Mouse (Mus musculus): ENCODE measurements at regions not wholly inside any gene's neighbourhood (a gene's known extent, or its start where the extent isn't known, plus 50 kb on each side); places are given as distances from the start of the nearest gene placed in this dataset.

- DNase-seq (peak; percentile 25), ATAC-seq (peak; percentile 70)
- Histone ChIP-seq H3K36me3 (replicated peaks; ENCODE audit: insufficient read depth, low read length) (no peaks in the 10 kb centered on the region), H3K9me3 (ENCODE audit: low read length) (no peaks in the 10 kb centered on the region), H3K4me1 (ENCODE audit: insufficient read depth) (no peaks in the 10 kb centered on the region), H3K27me3 (ENCODE audit: insufficient read depth, low read length) (no peaks in the 10 kb centered on the region), H3K27ac (ENCODE audit: low read depth) (no peak overlapping the region), H3K4me2 (ENCODE audit: low read depth, low read length) (no peak overlapping the region), H3K4me3 (ENCODE audit: low read depth, low read length) (no peak overlapping the region), H3K9ac (replicated peaks) (no peak overlapping the region)
- WGBS (ENCODE audit: insufficient replicate concordance) = 71% methylated on average over 10 of the region's 10 CpGs
- TF ChIP-seq CTCF (IDR thresholded peaks at IDR 0.05; ENCODE audit: low read depth) (no peak), EP300 (IDR thresholded peaks at IDR 0.05; ENCODE audit: low read depth) (peak; percentile 52; the same call in 1 of the 2 replicates)
These were observed 150.0 kb upstream of the Onecut1 start for GRCm38 (mm10) chr9:74711698-74712097.

DNA sequence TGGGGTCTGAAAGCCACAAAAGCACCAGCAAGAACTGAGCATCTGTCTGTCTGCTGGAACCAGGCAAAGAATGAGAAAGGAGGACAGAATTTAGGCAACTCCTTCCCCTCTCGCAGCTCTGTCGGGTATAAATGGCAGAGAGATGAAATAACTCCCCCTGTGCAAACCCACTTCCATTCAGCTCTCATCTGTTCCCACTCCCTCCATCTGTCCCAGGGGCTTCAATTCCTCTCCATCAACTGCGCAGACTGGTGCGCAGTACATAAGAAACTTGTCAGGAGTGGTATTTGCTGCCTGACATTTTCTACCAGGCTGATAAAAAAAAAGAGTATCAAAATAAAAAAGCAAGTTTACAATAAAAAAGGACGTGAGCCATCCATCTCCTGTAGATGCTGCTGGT, 129.3 kb upstream of the Onecut1 start:
- Histone ChIP-seq H3K4me2 (ENCODE audit: low read depth, low read length) (no peak overlapping the region), H3K9me3 (ENCODE audit: low read length) (no peaks in the 10 kb centered on the region), H3K9ac (replicated peaks) (no peak overlapping the region), H3K4me1 (ENCODE audit: insufficient read depth) (no peaks in the 10 kb centered on the region), H3K27me3 (ENCODE audit: insufficient read depth, low read length) (no peaks in the 10 kb centered on the region), H3K4me3 (ENCODE audit: low read depth, low read length) (no peak overlapping the region), H3K36me3 (replicated peaks; ENCODE audit: insufficient read depth, low read length) (no peaks in the 10 kb centered on the region), H3K27ac (ENCODE audit: low read depth) (no peak overlapping the region)
- TF ChIP-seq CTCF (IDR thresholded peaks at IDR 0.05; ENCODE audit: low read depth) (no peak), EP300 (IDR thresholded peaks at IDR 0.05; ENCODE audit: low read depth) (no peak)
- DNase-seq (no peak), ATAC-seq (no peak)
- WGBS (ENCODE audit: insufficient replicate concordance) = 73% methylated on average over 5 of the region's 5 CpGs

DNA sequence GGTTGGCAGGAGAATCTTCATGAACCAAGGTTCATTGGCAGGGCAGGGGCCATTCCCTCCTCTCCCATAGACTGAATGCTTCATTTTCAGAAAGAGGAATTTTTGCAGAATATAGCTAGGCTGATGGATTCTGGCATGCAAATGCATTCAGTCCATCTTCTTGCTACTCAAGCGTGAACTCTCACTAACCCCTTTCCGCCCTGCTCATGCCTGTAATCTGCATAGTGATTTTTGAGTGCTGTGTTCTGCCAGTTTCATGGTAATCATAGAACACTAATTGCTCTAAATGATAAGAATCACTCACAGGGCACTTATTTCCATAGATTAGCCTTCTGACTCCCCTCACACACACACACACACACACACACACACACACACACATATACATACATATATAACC, 119.8 kb upstream of the Onecut1 start:
- no peak overlapping the region for H3K4me3 ChIP-seq (ENCODE audit: low read depth, low read length)
- no peaks in the 10 kb centered on the region for H3K36me3 ChIP-seq (replicated peaks; ENCODE audit: insufficient read depth, low read length)
- H3K27me3 ChIP-seq (ENCODE audit: insufficient read depth, low read length) = no peaks in the 10 kb centered on the region
- no peak overlapping the region for H3K27ac ChIP-seq (ENCODE audit: low read depth)
- ATAC-seq = no peak
- no peak for TF ChIP-seq CTCF (IDR thresholded peaks at IDR 0.05; ENCODE audit: low read depth)
- TF ChIP-seq EP300 (IDR thresholded peaks at IDR 0.05; ENCODE audit: low read depth) = no peak
- no peak overlapping the region for H3K9ac ChIP-seq (replicated peaks)
- no peak for DNase-seq
- WGBS (ENCODE audit: insufficient replicate concordance) = 76% methylated on average over 2 of the region's 2 CpGs
- no peak overlapping the region for H3K4me2 ChIP-seq (ENCODE audit: low read depth, low read length)
- no peaks in the 10 kb centered on the region for H3K9me3 ChIP-seq (ENCODE audit: low read length)
- H3K4me1 ChIP-seq (ENCODE audit: insufficient read depth) = no peaks in the 10 kb centered on the region

- Histone ChIP-seq H3K36me3 (replicated peaks; ENCODE audit: insufficient read depth, low read length) (no peaks in the 10 kb centered on the region), H3K9ac (replicated peaks) (no peak overlapping the region), H3K4me3 (ENCODE audit: low read depth, low read length) (no peak overlapping the region), H3K27me3 (ENCODE audit: insufficient read depth, low read length) (no peaks in the 10 kb centered on the region), H3K4me1 (ENCODE audit: insufficient read depth) (no peaks in the 10 kb centered on the region), H3K27ac (ENCODE audit: low read depth) (no peak overlapping the region), H3K4me2 (ENCODE audit: low read depth, low read length) (no peak overlapping the region), H3K9me3 (ENCODE audit: low read length) (no peaks in the 10 kb centered on the region)
- WGBS (ENCODE audit: insufficient replicate concordance) = 60% methylated on average over 7 of the region's 7 CpGs
- DNase-seq (no peak), ATAC-seq (no peak)
- TF ChIP-seq CTCF (IDR thresholded peaks at IDR 0.05; ENCODE audit: low read depth) = no peak
- TF ChIP-seq EP300 (IDR thresholded peaks at IDR 0.05; ENCODE audit: low read depth) = no peak
These were observed 113.8 kb upstream of the Onecut1 start for GRCm38 (mm10) chr9:74747886-74748285.

DNA sequence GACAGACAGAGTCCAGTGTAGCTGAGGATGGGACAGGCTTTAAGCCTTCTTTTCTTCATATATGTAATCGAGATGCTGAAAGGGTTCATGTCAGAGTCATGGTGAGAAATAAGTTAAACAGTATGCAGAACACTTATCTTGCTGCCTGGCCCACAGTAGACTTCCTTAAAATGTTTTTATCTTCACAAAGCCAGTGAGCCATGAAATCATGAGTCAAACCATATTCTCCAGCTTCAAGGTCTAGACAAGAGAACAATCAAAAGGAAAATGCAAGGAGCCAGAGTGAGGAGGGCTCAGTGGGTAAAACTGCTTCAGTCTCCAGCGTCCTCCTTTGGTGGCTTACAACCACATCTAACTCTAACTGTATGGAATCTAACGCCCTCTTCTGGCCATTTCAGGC, 103.7 kb upstream of the Onecut1 start:
- DNase-seq = no peak
- Histone ChIP-seq H3K4me1 (ENCODE audit: insufficient read depth) (no peaks in the 10 kb centered on the region), H3K9me3 (ENCODE audit: low read length) (no peaks in the 10 kb centered on the region), H3K9ac (replicated peaks) (no peak overlapping the region), H3K36me3 (replicated peaks; ENCODE audit: insufficient read depth, low read length) (no peaks in the 10 kb centered on the region), H3K27ac (ENCODE audit: low read depth) (no peak overlapping the region), H3K27me3 (ENCODE audit: insufficient read depth, low read length) (no peaks in the 10 kb centered on the region), H3K4me2 (ENCODE audit: low read depth, low read length) (no peak overlapping the region), H3K4me3 (ENCODE audit: low read depth, low read length) (no peak overlapping the region)
- WGBS (ENCODE audit: insufficient replicate concordance) = 61% methylated on average over 3 of the region's 3 CpGs
- no peak for ATAC-seq
- TF ChIP-seq EP300 (IDR thresholded peaks at IDR 0.05; ENCODE audit: low read depth) (no peak), CTCF (IDR thresholded peaks at IDR 0.05; ENCODE audit: low read depth) (no peak)

DNA sequence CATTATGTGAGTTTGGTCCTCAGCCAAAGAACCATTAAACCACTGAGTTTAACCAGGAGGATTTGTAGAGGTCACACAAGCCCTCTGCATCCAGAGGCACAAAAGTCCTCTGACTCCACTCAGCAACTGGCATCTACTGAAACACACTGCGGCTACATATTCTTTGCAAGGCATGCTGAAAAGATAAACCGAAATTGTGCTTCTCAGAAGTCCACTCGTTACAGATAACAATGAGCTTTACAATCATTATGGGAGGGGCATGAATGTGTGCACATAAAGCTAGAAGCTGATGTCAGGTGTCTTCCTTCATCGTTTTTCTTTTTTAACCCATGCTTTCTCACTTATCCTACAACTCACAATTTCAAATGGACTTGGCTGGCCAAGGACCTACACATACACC, 102.8 kb upstream of the Onecut1 start:
- no peaks in the 10 kb centered on the region for H3K4me1 ChIP-seq (ENCODE audit: insufficient read depth)
- H3K4me2 ChIP-seq (ENCODE audit: low read depth, low read length) = no peak overlapping the region
- DNase-seq (no peak), ATAC-seq (no peak)
- WGBS (ENCODE audit: insufficient replicate concordance) = 74% methylated on average over 4 of the region's 4 CpGs
- H3K27me3 ChIP-seq (ENCODE audit: insufficient read depth, low read length) = no peaks in the 10 kb centered on the region
- TF ChIP-seq EP300 (IDR thresholded peaks at IDR 0.05; ENCODE audit: low read depth) (no peak), CTCF (IDR thresholded peaks at IDR 0.05; ENCODE audit: low read depth) (no peak)
- H3K4me3 ChIP-seq (ENCODE audit: low read depth, low read length) = no peak overlapping the region
- no peaks in the 10 kb centered on the region for H3K36me3 ChIP-seq (replicated peaks; ENCODE audit: insufficient read depth, low read length)
- no peak overlapping the region for H3K9ac ChIP-seq (replicated peaks)
- no peak overlapping the region for H3K27ac ChIP-seq (ENCODE audit: low read depth)
- no peaks in the 10 kb centered on the region for H3K9me3 ChIP-seq (ENCODE audit: low read length)

- DNase-seq (no peak), ATAC-seq (no peak)
- no peak overlapping the region for H3K4me3 ChIP-seq (ENCODE audit: low read depth, low read length)
- no peaks in the 10 kb centered on the region for H3K9me3 ChIP-seq (ENCODE audit: low read length)
- no peaks in the 10 kb centered on the region for H3K27me3 ChIP-seq (ENCODE audit: insufficient read depth, low read length)
- no peaks in the 10 kb centered on the region for H3K36me3 ChIP-seq (replicated peaks; ENCODE audit: insufficient read depth, low read length)
- 42% methylated on average over 3 of the region's 3 CpGs for WGBS (ENCODE audit: insufficient replicate concordance)
- no peak overlapping the region for H3K4me2 ChIP-seq (ENCODE audit: low read depth, low read length)
- no peak overlapping the region for H3K9ac ChIP-seq (replicated peaks)
- no peaks in the 10 kb centered on the region for H3K4me1 ChIP-seq (ENCODE audit: insufficient read depth)
- TF ChIP-seq CTCF (IDR thresholded peaks at IDR 0.05; ENCODE audit: low read depth) = no peak
- no peak for TF ChIP-seq EP300 (IDR thresholded peaks at IDR 0.05; ENCODE audit: low read depth)
- H3K27ac ChIP-seq (ENCODE audit: low read depth) = no peak overlapping the region
These were observed 81.3 kb upstream of the Onecut1 start for GRCm38 (mm10) chr9:74780419-74780818.

All from liver, postnatal 0 days (tissue).